Mouse (Mus musculus) MEL-GATA-1-ER (cell line): ENCODE measurements around the gene Col9a1.

Experiments
- DNase-seq: peaks from one replicate; pipeline ENCODE4 v3.0.0-alpha.2; 2012; ENCODE audit warnings: low read depth; ENCODE audit errors: extremely low read depth

The Col9a1 gene

DNA sequence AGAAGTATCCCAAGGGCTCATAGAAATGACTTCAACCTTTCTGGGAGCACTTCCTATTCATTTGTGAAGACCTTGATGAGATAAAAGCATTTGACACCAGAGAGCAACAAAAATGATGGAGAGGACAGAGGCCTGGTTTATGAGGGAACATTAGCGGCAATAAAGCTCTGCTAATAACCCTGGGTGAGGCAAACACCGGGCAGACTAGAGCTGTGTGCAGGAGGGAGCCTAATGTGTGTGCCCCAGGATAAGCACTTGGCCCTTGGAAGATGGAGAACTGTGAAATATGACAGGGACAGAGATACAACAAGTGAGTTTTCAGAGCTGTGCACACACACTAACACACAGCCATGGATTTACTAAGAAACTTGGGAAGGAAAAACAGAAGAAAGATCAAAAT lies 115.1 kb downstream of the Col9a1 start:
- no peak for DNase-seq

DNA sequence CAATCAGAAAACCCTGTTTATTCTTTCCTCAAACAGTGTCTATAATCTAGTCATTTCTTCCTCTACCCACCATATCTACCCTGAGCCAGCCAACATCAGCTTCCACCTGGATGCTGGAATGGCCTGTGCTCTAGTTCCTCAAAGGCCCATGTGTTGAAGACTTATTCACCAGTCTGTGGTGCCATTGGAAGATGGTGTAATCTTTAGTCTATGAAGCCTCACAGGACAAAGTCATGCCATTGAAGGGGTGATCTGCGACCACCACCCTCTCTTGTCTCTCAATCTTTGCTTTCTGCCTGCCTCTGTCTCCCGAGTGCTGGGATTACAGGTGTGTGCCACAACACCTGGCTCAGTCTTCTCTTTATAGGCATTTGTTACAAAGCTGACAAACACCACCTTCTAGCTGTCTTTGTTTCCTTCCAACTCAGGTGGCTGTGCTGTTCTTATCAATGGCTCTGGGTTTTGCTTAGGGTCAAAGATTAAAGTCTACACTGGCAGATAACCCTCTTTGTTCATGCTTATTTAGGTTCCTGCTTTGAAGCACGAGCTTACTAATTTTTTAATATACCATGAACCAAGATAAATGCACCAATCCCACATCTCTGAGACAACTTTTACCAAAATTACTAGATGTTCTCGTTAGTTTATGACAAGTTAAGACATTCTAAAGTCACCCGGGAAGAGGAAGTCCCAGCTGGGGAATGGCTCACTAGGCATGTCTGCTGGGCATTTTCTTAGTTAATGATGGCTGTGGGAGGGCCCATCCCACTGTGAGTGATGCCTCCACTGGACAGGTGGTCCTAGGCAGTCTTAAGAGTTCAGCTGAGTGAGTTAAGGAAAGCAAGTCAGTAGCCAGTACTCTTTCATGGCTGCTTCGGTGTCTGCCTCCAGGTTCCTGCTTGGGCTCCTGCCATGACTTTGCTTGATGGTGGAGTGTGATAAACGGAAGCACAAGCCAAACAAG lies 117.9 kb downstream of the Col9a1 start:
- DNase-seq, result no peak

DNA sequence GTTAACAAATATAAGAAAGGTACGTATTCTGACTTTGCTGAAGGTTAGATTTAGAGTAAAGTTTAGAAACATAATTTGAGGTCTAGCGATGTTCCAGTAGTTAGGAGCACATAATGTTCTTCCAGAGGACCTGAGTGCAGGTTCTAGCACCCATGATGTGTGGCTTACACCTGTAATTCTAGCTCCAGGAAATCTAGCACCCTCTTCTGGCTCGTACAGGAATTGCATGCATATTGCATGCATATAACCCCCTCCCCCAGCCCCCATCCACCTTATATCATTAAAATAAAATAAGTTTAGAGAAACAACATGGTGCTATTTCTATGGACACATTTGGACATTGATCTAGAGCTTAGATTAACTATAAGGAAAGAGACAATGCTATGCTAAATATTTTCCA lies 123.3 kb downstream of the Col9a1 start:
- DNase-seq, result no peak
